Comparison of ENCODE assay signal across 28 mouse cellular contexts in the genomic region with DNA sequence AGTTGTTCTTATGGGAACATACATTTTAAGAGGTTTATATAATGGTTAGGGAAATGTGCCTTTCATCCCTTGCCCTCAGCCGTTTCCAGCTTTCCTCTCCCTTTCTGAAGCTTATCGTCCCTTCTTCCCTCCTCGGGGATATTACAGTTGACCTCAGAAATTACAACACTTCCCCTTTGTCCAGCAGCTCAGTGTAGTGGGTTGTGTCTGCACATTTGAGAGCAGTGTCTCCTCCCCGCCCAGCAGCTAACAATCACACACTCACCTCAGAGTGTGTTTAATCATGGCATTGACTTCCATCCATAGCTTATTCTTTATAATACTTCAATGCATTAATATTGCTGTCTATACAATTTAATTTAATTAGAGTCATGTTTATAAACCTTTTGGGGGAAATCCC.
A peak's percentile ranks its signal among the peaks of the same experiment; 100 is the strongest.
DNase-seq lines count a peak whose midpoint lies in the region; ATAC-seq lines count a peak whose summit lies in the region.
"Had no signal": no experiment of that assay in that cellular context is flagged by ENCODE, and none has a peak within 500 bp of the region (broad histone marks: within the 10 kb centered on the region; RNA-seq: fewer than 3 reads in every experiment).

No protein-coding gene starts in this region.

- DNase-seq in heart, adult 11 months: peak; percentile 93
- no peak for DNase-seq in heart, adult 8-10 months (ENCODE audit: low spot score)
- no peak for DNase-seq in heart, postnatal 4 days
- DNase-seq in retina, embryonic 14.5 days (ENCODE audit: low spot score): no peak
- DNase-seq in adipocyte (ENCODE audit: low spot score): no peak
- DNase-seq: adrenal gland, postnatal 14 days; cerebellum, adult 11 months; cerebellum, adult 9-10 months; cerebellum, postnatal 36 days; embryo, embryonic 11 days; gastrocnemius, postnatal 25 days; kidney, adult 11 months; kidney, postnatal 14 days; lung, postnatal 4 days; thymus, adult 2 months; thymus, postnatal 36 days had no signal

- H3K36me3 ChIP-seq in heart, embryonic 14.5 days (ENCODE audit: control insufficient read depth, insufficient read depth, low read length): peaks cover 12% of the 10 kb centered on the region
- H3K36me3 ChIP-seq: forebrain, embryonic 15.5 days; hindbrain, embryonic 15.5 days; midbrain, embryonic 15.5 days had no signal

- H3K4me3 ChIP-seq in heart, embryonic 14.5 days (ENCODE audit: control insufficient read depth in 1 of 2, insufficient read depth in 1 of 2, low read depth in 1 of 2, low read length in 2 of 2): no peak overlapping the region
- H3K4me3 ChIP-seq: embryonic facial prominence, embryonic 12.5 days; forebrain, embryonic 15.5 days; hindbrain, embryonic 15.5 days; limb, embryonic 13.5 days; midbrain, embryonic 10.5 days; midbrain, embryonic 15.5 days had no signal

- H3K27ac ChIP-seq in heart, embryonic 14.5 days (replicated peaks in 1 of 2; ENCODE audit: control insufficient read depth in 1 of 2, insufficient read depth in 1 of 2, low read depth in 2 of 2, low read length in 2 of 2): peak overlapping the region; percentile 43 to 45; a peak in 3 of 4 replicates
- H3K27ac ChIP-seq: embryonic facial prominence, embryonic 12.5 days; forebrain, embryonic 15.5 days; hindbrain, embryonic 15.5 days; limb, embryonic 13.5 days; midbrain, embryonic 10.5 days; midbrain, embryonic 15.5 days had no signal

- peaks cover 24 to 46% of the 10 kb centered on the region in 2 experiments for H3K4me1 ChIP-seq in heart, embryonic 14.5 days (ENCODE audit: control insufficient read depth in 2 of 2, insufficient read depth in 2 of 2, low read length in 2 of 2)
- H3K4me1 ChIP-seq: forebrain, embryonic 15.5 days; hindbrain, embryonic 15.5 days; midbrain, embryonic 10.5 days; midbrain, embryonic 15.5 days had no signal

- ATAC-seq in heart, embryonic 14.5 days (ENCODE audit: insufficient number of reproducible peaks, insufficient read depth, low FRiP score, low read depth): no peak
- ATAC-seq in hematopoietic stem cell, adult 5-6 weeks (replicated peaks in 1 of 2; ENCODE audit: insufficient read depth in 1 of 2, low FRiP score in 2 of 2, low TSS enrichment in 1 of 2, low read depth in 1 of 2, poor library complexity in 2 of 2, severe bottlenecking in 2 of 2): peak; percentile 53 to 57; a peak in 2 of 4 replicates
- peak; percentile 70 for ATAC-seq in neutrophil, adult 5-6 weeks (ENCODE audit: extremely low read depth, insufficient number of reproducible peaks, low FRiP score, poor library complexity, severe bottlenecking)
- ATAC-seq: forebrain, embryonic 15.5 days; inflammation-experienced regulatory T-cells, adult 6 months; midbrain, embryonic 15.5 days had no signal

- no peak overlapping the region for H3K4me2 ChIP-seq in heart, embryonic 14.5 days (ENCODE audit: low read length)
- H3K4me2 ChIP-seq: embryonic facial prominence, embryonic 12.5 days; forebrain, embryonic 15.5 days; hindbrain, embryonic 15.5 days; limb, embryonic 13.5 days; liver, embryonic 11.5 days; midbrain, embryonic 15.5 days had no signal

- 0 out of 2 replicates have a peak overlapping the region, but pooled peaks have one; percentile 31 for H3K9ac ChIP-seq in heart, embryonic 14.5 days (ENCODE audit: low read length)
- H3K9ac ChIP-seq: embryonic facial prominence, embryonic 12.5 days; forebrain, embryonic 15.5 days; hindbrain, embryonic 15.5 days; limb, embryonic 13.5 days; midbrain, embryonic 15.5 days had no signal

- no peaks in the 10 kb centered on the region for H3K9me3 ChIP-seq in heart, embryonic 14.5 days (ENCODE audit: control insufficient read depth, low read length)
- H3K9me3 ChIP-seq: embryonic facial prominence, embryonic 12.5 days; forebrain, embryonic 15.5 days; G1E; hindbrain, embryonic 15.5 days; limb, embryonic 13.5 days; midbrain, embryonic 15.5 days had no signal

- H3K27me3 ChIP-seq in heart, embryonic 14.5 days (ENCODE audit: control insufficient read depth, insufficient read depth, low read length): no peaks in the 10 kb centered on the region
- H3K27me3 ChIP-seq: embryonic facial prominence, embryonic 12.5 days; forebrain, embryonic 15.5 days; hindbrain, embryonic 15.5 days; limb, embryonic 13.5 days; midbrain, embryonic 15.5 days had no signal

- WGBS in heart, embryonic 14.5 days: 32% methylated on average over 4 of the region's 4 CpGs
